Mouse (Mus musculus) bone marrow macrophage, adult 2 months (primary cell): ENCODE data around the gene Vmn1r198.

Source experiments
- CTCF ChIP-seq: IDR thresholded peaks from 2 replicates; pipeline ENCODE4 v1.5.1; 2012; ENCODE audit warnings: low read depth, mild to moderate bottlenecking, low read length, moderate library complexity
- POLR2A ChIP-seq: IDR thresholded peaks from 2 replicates; pipeline ENCODE4 v1.6.1; 2012; ENCODE audit warnings: mild to moderate bottlenecking, low read depth, low read length, borderline replicate concordance

- no peak for TF ChIP-seq CTCF
- TF ChIP-seq POLR2A = no peak
Observed at GRCm38 (mm10) chr13:22383401-22383800, 33.2 kb downstream of the Vmn1r198 start.
